Mouse (Mus musculus): ENCODE measurements around the gene Obsl1.

DNA sequence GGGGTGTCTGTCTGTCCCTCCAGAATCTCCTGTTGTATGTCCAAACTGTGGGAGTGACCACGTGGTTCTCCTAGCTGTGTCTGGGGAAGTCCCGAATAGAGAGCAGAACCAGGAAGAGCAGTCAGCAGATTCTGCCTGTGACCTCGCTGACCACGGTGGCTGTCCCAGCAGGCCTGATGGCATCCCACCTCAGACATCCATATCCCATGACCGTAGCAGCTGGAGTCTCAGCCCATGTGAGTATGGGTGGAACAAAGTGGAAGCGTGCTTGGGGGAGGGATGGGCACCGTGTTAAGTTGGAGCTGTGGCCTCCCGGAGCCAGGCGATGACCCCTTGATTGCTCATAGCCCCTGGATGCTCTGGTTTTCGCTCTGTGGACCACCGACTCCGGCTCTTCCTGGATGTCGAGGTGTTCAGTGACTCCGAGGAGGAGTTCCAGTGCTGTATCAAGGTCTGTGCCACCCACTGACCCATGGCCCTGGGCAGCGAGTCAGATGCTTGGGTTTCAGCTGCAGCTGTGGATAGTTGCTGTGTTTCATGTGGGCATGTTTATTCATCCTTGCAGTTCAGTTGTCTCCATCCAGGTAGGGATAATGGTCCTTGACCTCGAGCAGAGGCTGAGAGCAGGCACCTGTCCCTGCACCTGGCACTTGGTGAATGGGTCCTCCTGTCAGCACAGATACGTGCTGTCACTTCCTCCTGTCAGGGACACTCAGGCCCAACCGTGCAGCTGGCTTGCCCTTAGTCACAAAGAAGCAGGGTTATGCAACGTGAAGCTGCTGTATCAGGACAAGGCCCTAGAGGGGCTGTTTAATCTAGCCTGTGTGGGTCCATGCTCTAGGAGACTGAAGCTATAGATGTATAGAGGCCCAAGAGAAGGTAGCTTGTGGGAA is 26.3 kb upstream of the Obsl1 start:
- no peak for TF ChIP-seq CTCF (IDR thresholded peaks at IDR 0.05; ENCODE audit: low read depth)
- TF ChIP-seq EP300 (optimal IDR thresholded peaks at IDR 0.05) = no peak
